Comparison of ENCODE assay signal across 8 mouse cellular contexts in genomic region chr6:8258316-8258715, GRCm38 (mm10). TPM values are rescaled to one million over a fixed set of nuclear protein-coding genes. Genes with fewer than 3 reads are reported as not detected.
DNase-seq lines count a peak whose midpoint lies in the region; ATAC-seq and TF ChIP-seq lines count a peak whose summit lies in the region.

No protein-coding gene starts in this region.

- intact Hi-C loops in heart, postnatal 10 days (cut with DNase I): loop anchor here (5.0 kb wide), 1 partner anchor 46 kb away; no protein-coding TSS in a partner anchor

- H3K36me3 ChIP-seq in heart, embryonic 11.5 days (ENCODE audit: control insufficient read depth, insufficient read depth, low read length): no peaks in the 10 kb centered on the region
- peaks cover 11% of the 10 kb centered on the region; the same call in 1 of the 2 replicates for H3K36me3 ChIP-seq in forebrain, embryonic 13.5 days (ENCODE audit: poor library complexity, severe bottlenecking)
- H3K36me3 ChIP-seq in liver, postnatal 0 days (replicated peaks; ENCODE audit: insufficient read depth, low read length): peaks cover 5% of the 10 kb centered on the region; the same call in 1 of the 2 replicates

- TF ChIP-seq CTCF in liver, postnatal 0 days (IDR thresholded peaks at IDR 0.05; ENCODE audit: low read depth): no peak

- H3K27me3 ChIP-seq in heart, embryonic 11.5 days (ENCODE audit: control insufficient read depth, insufficient read depth, low read length): no peaks in the 10 kb centered on the region
- H3K27me3 ChIP-seq in forebrain, embryonic 13.5 days: no peaks in the 10 kb centered on the region
- no peaks in the 10 kb centered on the region for H3K27me3 ChIP-seq in liver, postnatal 0 days (ENCODE audit: insufficient read depth, low read length)

- peak overlapping the region; percentile 64 for H3K27ac ChIP-seq in heart, embryonic 11.5 days (ENCODE audit: low read depth, low read length)
- peak overlapping the region; percentile 71 for H3K27ac ChIP-seq in forebrain, embryonic 13.5 days
- peak overlapping the region; percentile 50 for H3K27ac ChIP-seq in liver, postnatal 0 days (ENCODE audit: low read depth)

- H3K9me3 ChIP-seq in heart, embryonic 11.5 days (replicated peaks; ENCODE audit: control insufficient read depth, low read length): no peaks in the 10 kb centered on the region
- no peaks in the 10 kb centered on the region for H3K9me3 ChIP-seq in forebrain, embryonic 13.5 days (replicated peaks)
- H3K9me3 ChIP-seq in liver, postnatal 0 days (ENCODE audit: low read length): no peaks in the 10 kb centered on the region

- no peak for ATAC-seq in heart, embryonic 11.5 days (replicated peaks; ENCODE audit: insufficient number of reproducible peaks, low FRiP score, low TSS enrichment)
- no peak for ATAC-seq in forebrain, embryonic 13.5 days
- no peak for ATAC-seq in liver, postnatal 0 days

- peak overlapping the region; percentile 89 for H3K4me3 ChIP-seq in heart, embryonic 11.5 days (ENCODE audit: low read depth, low read length)
- H3K4me3 ChIP-seq in forebrain, embryonic 13.5 days: peak overlapping the region; percentile 85
- peak overlapping the region; percentile 86 for H3K4me3 ChIP-seq in liver, postnatal 0 days (ENCODE audit: low read depth, low read length)

- peaks cover 4% of the 10 kb centered on the region; the same call in 1 of the 2 replicates for H3K4me1 ChIP-seq in heart, embryonic 11.5 days (ENCODE audit: control insufficient read depth, insufficient read depth, low read length)
- H3K4me1 ChIP-seq in forebrain, embryonic 13.5 days: peaks cover 22% of the 10 kb centered on the region
- peaks cover 9% of the 10 kb centered on the region; the same call in 1 of the 2 replicates for H3K4me1 ChIP-seq in liver, postnatal 0 days (ENCODE audit: insufficient read depth)

- TF ChIP-seq EP300 in liver, postnatal 0 days (IDR thresholded peaks at IDR 0.05; ENCODE audit: low read depth): no peak

- peak overlapping the region; percentile 82 for H3K4me2 ChIP-seq in heart, embryonic 11.5 days
- H3K4me2 ChIP-seq in forebrain, embryonic 13.5 days: peak overlapping the region; percentile 90
- peak overlapping the region; percentile 80 for H3K4me2 ChIP-seq in liver, postnatal 0 days (ENCODE audit: low read depth, low read length)

- 8% methylated on average over 6 of the region's 6 CpGs for WGBS in heart, embryonic 11.5 days (ENCODE audit: insufficient replicate concordance)
- 10% methylated on average over 6 of the region's 6 CpGs for WGBS in forebrain, embryonic 13.5 days
- WGBS in liver, postnatal 0 days (ENCODE audit: insufficient replicate concordance): 2% methylated on average over 6 of the region's 6 CpGs

- peak overlapping the region; percentile 88 for H3K9ac ChIP-seq in heart, embryonic 11.5 days (ENCODE audit: low read depth, low read length)
- peak overlapping the region; percentile 83 for H3K9ac ChIP-seq in forebrain, embryonic 13.5 days
- peak overlapping the region; percentile 71 for H3K9ac ChIP-seq in liver, postnatal 0 days (replicated peaks)

- no peak for DNase-seq in heart, postnatal 10 days
- DNase-seq in CD4-positive helper T cell, adult 2 months (ENCODE audit: low read depth, low spot score): peak; percentile 3
- DNase-seq in liver, postnatal 0 days: no peak
- DNase-seq in thymus, postnatal 0 days (ENCODE audit: low spot score): no peak
- no peak for DNase-seq in cerebellum, adult 18-20 months
- no peak for DNase-seq in cerebellum, adult 11-12 months

RNA-seq across cellular contexts. Expression of gene Rpa3, which starts 0.7 kb away (rescaled TPM):
- polyA plus RNA-seq in heart, embryonic 11.5 days (2014; fragmentation: Nextera tagmentation; extraction: Ambion mirVana): 145 and 146 TPM in 2 replicates
- 10 to 100 TPM; 22.5 to 30.5 TPM for total RNA-seq in heart, postnatal 10 days (2021)
- polyA plus RNA-seq in forebrain, embryonic 13.5 days (2015; fragmentation: Nextera tagmentation; extraction: Ambion mirVana): 153 and 172 TPM in 2 replicates
- 71.1 and 77.0 TPM in 2 replicates for polyA plus RNA-seq in liver, postnatal 0 days (2015; fragmentation: Nextera tagmentation; extraction: Ambion mirVana)
- polyA plus RNA-seq in thymus, postnatal 0 days (2015; fragmentation: Nextera tagmentation; extraction: Ambion mirVana): 318 and 330 TPM in 2 replicates

RNA-seq across cellular contexts. Expression of gene Umad1, which starts 0.8 kb away (rescaled TPM):
- polyA plus RNA-seq in heart, embryonic 11.5 days (2014; fragmentation: Nextera tagmentation; extraction: Ambion mirVana): 25.0 and 25.1 TPM in 2 replicates
- total RNA-seq in heart, postnatal 10 days (2021): 10 to 100 TPM; 11.5 to 12.2 TPM
- polyA plus RNA-seq in forebrain, embryonic 13.5 days (2015; fragmentation: Nextera tagmentation; extraction: Ambion mirVana): 30.3 and 33.0 TPM in 2 replicates
- 14.6 and 15.6 TPM in 2 replicates for polyA plus RNA-seq in liver, postnatal 0 days (2015; fragmentation: Nextera tagmentation; extraction: Ambion mirVana)
- 22.8 and 23.8 TPM in 2 replicates for polyA plus RNA-seq in thymus, postnatal 0 days (2015; fragmentation: Nextera tagmentation; extraction: Ambion mirVana)

RNA-seq across cellular contexts. Expression of gene Gm45062, which starts 0.9 kb away (rescaled TPM):
- 6.8 and 11.2 TPM in 2 replicates for polyA plus RNA-seq in heart, embryonic 11.5 days (2014; fragmentation: Nextera tagmentation; extraction: Ambion mirVana)
- under 1 TPM in 1 of 2 experiments, not detected in 1; 0.15 TPM for total RNA-seq in heart, postnatal 10 days (2021)
- polyA plus RNA-seq in forebrain, embryonic 13.5 days (2015; fragmentation: Nextera tagmentation; extraction: Ambion mirVana): 23.0 and 23.1 TPM in 2 replicates
- polyA plus RNA-seq in liver, postnatal 0 days (2015; fragmentation: Nextera tagmentation; extraction: Ambion mirVana): 0.65 and 0.85 TPM in 2 replicates
- 27.6 and 29.5 TPM in 2 replicates for polyA plus RNA-seq in thymus, postnatal 0 days (2015; fragmentation: Nextera tagmentation; extraction: Ambion mirVana)

RNA-seq across cellular contexts. Expression of gene Mios, which starts 49.3 kb away (rescaled TPM):
- polyA plus RNA-seq in heart, embryonic 11.5 days (2014; fragmentation: Nextera tagmentation; extraction: Ambion mirVana): 17.5 and 17.8 TPM in 2 replicates
- total RNA-seq in heart, postnatal 10 days (2021): 10 to 100 TPM; 21.6 TPM
- polyA plus RNA-seq in forebrain, embryonic 13.5 days (2015; fragmentation: Nextera tagmentation; extraction: Ambion mirVana): 22.7 and 23.5 TPM in 2 replicates
- polyA plus RNA-seq in liver, postnatal 0 days (2015; fragmentation: Nextera tagmentation; extraction: Ambion mirVana): 7.5 and 7.6 TPM in 2 replicates
- 28.6 and 29.6 TPM in 2 replicates for polyA plus RNA-seq in thymus, postnatal 0 days (2015; fragmentation: Nextera tagmentation; extraction: Ambion mirVana)
